Mouse (Mus musculus) myocyte (in vitro differentiated cells): ENCODE data around the gene Usp32.

Experiments
- MYOG ChIP-seq, 3 experiments: IDR thresholded peaks; one replicate each; pipeline ENCODE4 v1.6.1; 2011; ENCODE audit warnings: control low read depth in 2 of 3, low read depth in 2 of 3, mild to moderate bottlenecking in 2 of 3; ENCODE audit not compliant: insufficient read length in 2 of 3, control insufficient read depth in 1 of 3, insufficient read depth in 1 of 3
- SRF ChIP-seq: IDR thresholded peaks from one replicate; pipeline ENCODE4 v1.6.1; 2011; ENCODE audit warnings: low read depth; ENCODE audit not compliant: control insufficient read depth, insufficient read length

- TF ChIP-seq SRF (no peak), MYOG (IDR thresholded peaks at IDR 0.05; ENCODE audit: control insufficient read depth in 1 of 3, insufficient read depth in 1 of 3, insufficient read length in 2 of 3, low read depth in 2 of 3) (no peak)
Observed at GRCm38 (mm10) chr11:84979351-84979750, 160.6 kb downstream of the Usp32 start.
